Mouse (Mus musculus) thymus, adult 2 months (tissue): ENCODE measurements around the gene Parn.

ENCODE experiments used
- CTCF ChIP-seq: fragments of 200-500 bp; IDR thresholded peaks from 2 replicates; pipeline ENCODE4 v1.5.1; 2012; ENCODE audit warnings: mild to moderate bottlenecking, control low read depth, low read length, moderate library complexity, borderline replicate concordance; ENCODE audit not compliant: control insufficient read depth, poor library complexity, insufficient read depth; ENCODE audit errors: extremely low read depth
- POLR2A ChIP-seq: fragments of 200-500 bp; IDR thresholded peaks from 2 replicates; pipeline ENCODE4 v1.6.1; 2012; ENCODE audit warnings: mild to moderate bottlenecking, low read length, control low read depth, moderate library complexity; ENCODE audit not compliant: control insufficient read depth, poor library complexity, insufficient read depth; ENCODE audit errors: extremely low read depth

DNA sequence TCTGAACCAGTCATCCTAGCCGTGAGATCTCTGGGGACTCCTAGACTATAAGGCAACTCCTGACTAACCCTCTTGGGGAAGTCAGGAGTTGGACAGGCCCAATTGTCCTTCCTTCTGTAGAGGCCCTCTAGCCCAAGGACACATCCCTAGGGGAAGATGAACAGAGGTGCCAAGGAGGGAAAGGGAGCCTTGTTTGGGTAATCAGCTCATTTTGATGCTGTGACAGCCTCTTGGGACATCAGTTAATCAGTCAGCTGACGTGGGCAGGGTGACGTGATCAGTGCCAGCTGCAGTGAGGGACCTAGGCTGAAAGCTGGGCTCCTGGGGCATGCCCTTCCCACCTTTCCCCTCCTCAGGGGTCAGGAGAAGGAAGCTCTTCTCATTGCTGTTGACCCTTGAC is 169.0 kb downstream of the Parn start:
- TF ChIP-seq POLR2A (no peak), CTCF (no peak)
